Mouse (Mus musculus) neural tube, embryonic 15.5 days (tissue): ENCODE data around the gene Galnt9. TPM values are rescaled to one million over a fixed set of nuclear protein-coding genes. Genes with fewer than 3 reads are reported as not detected.
A peak's percentile ranks its signal among the peaks of the same experiment; 100 is the strongest.

Source experiments
- ATAC-seq: fragments of 200-750 bp; cut with Nextera tagmentation; 2 replicates; pipeline ENCODE4 v1.8.0; 2017; ENCODE audit warnings: mild to moderate bottlenecking, moderate TSS enrichment, moderate library complexity; ENCODE audit not compliant: low FRiP score
- H3K27ac ChIP-seq: fragments of 300-500 bp; sonication (generic); replicated peaks from 2 replicates; pipeline ENCODE4 v1.5.1; 2015; ENCODE audit warnings: mild to moderate bottlenecking, inconsistent platforms
- H3K27me3 ChIP-seq: fragments of 300-500 bp; sonication (generic); replicated peaks from 2 replicates; pipeline ENCODE4 v1.6.1; 2015; ENCODE audit warnings: inconsistent platforms
- H3K36me3 ChIP-seq: fragments of 300-500 bp; sonication (generic); 2 replicates; pipeline ENCODE4 v1.6.1; 2015; ENCODE audit warnings: inconsistent platforms
- H3K4me1 ChIP-seq: fragments of 300-500 bp; sonication (generic); 2 replicates; pipeline ENCODE4 v1.6.1; 2015; ENCODE audit warnings: inconsistent platforms
- H3K4me2 ChIP-seq: fragments of 300-500 bp; sonication (generic); 2 replicates; pipeline ENCODE4 v1.6.1; 2015; ENCODE audit warnings: inconsistent platforms, mild to moderate bottlenecking, moderate library complexity
- H3K4me3 ChIP-seq: fragments of 300-500 bp; sonication (generic); replicated peaks from 2 replicates; pipeline ENCODE4 v1.5.1; 2015; ENCODE audit warnings: mild to moderate bottlenecking, inconsistent platforms
- H3K9ac ChIP-seq: fragments of 300-500 bp; sonication (generic); replicated peaks from 2 replicates; pipeline ENCODE4 v1.6.1; 2015; ENCODE audit warnings: mild to moderate bottlenecking, inconsistent platforms
- H3K9me3 ChIP-seq: fragments of 300-500 bp; sonication (generic); replicated peaks from 2 replicates; pipeline ENCODE4 v1.6.1; 2016; ENCODE audit warnings: inconsistent platforms
- WGBS: fragments of 180-500 bp; shearing (Covaris S2); methylation state at CpG from one replicate; pipeline ENCODE4 v1.1.7; 2015; ENCODE audit warnings: mixed read lengths; 5-methylcytosine and 5-hydroxymethylcytosine counted together
- microRNA-seq: library from miRNA; unstranded; fragments of <30 nt; microRNA quantifications from one replicate; pipeline ENCODE4, GENCODE M21; 2017
- polyA plus RNA-seq: library from polyadenylated mRNA; unstranded; fragments of >200 nt; fragmentation: Nextera tagmentation; extraction: Ambion mirVana; gene quantifications from 2 replicates; pipeline ENCODE4 v1.2.1, GENCODE M21; 2015

Galnt9 gene
- polyA plus RNA-seq, 1 experiment from 2014 or later: 23.3 TPM

- peak overlapping the region; percentile 30; the same call in 1 of the 2 replicates for H3K4me2 ChIP-seq
Measured at GRCm38 (mm10) chr5:110639459-110639858, 95.3 kb downstream of the Galnt9 start.

GRCm38 (mm10) chr5:110646377-110646776 is 102.2 kb downstream of the Galnt9 start:
- Histone ChIP-seq H3K9me3 (no peaks in the 10 kb centered on the region), H3K4me3 (no peak overlapping the region), H3K27ac (no peak overlapping the region), H3K27me3 (no peaks in the 10 kb centered on the region), H3K9ac (no peak overlapping the region), H3K36me3 (peaks cover 59% of the 10 kb centered on the region), H3K4me2 (no peak overlapping the region), H3K4me1 (no peaks in the 10 kb centered on the region)
- no peak for ATAC-seq

More at GRCm38 (mm10) chr5:110639459-110639858, 95.3 kb downstream of the Galnt9 start:
- H3K9me3 ChIP-seq: no peaks in the 10 kb centered on the region
- no peak for ATAC-seq
- WGBS: 23% methylated on average over 12 of the region's 12 CpGs
- H3K9ac ChIP-seq: no peak overlapping the region
- H3K27ac ChIP-seq: no peak overlapping the region
- peaks cover 7% of the 10 kb centered on the region; the same call in 1 of the 2 replicates for H3K27me3 ChIP-seq
- no peaks in the 10 kb centered on the region for H3K36me3 ChIP-seq
- no peak overlapping the region for H3K4me3 ChIP-seq
- 0 out of 2 replicates have a peak, but pooled peaks cover 2% of the 10 kb centered on the region for H3K4me1 ChIP-seq

GRCm38 (mm10) chr5:110652719-110653648 is 108.8 kb downstream of the Galnt9 start, which contains the start of the genes Noc4l and Ddx51:
TSS of gene Noc4l (minus strand) at chr5:110653417.
TSS of gene Ddx51 (plus strand) at chr5:110653451.
- Histone ChIP-seq H3K9ac (peak within 1 kb of the TSS; percentile 76), H3K36me3 (peaks cover 72% of the 10 kb centered on the region), H3K4me2 (peak within 1 kb of the TSS; percentile 94), H3K4me1 (peaks cover 24% of the 10 kb centered on the region), H3K27ac (peak within 1 kb of the TSS; percentile 65), H3K27me3 (no peaks in the 10 kb centered on the region), H3K9me3 (no peaks in the 10 kb centered on the region), H3K4me3 (peak within 1 kb of the TSS; percentile 98)
- ATAC-seq: peak; percentile 87
- WGBS: 2% methylated on average over 91 of the region's 91 CpGs

DNA sequence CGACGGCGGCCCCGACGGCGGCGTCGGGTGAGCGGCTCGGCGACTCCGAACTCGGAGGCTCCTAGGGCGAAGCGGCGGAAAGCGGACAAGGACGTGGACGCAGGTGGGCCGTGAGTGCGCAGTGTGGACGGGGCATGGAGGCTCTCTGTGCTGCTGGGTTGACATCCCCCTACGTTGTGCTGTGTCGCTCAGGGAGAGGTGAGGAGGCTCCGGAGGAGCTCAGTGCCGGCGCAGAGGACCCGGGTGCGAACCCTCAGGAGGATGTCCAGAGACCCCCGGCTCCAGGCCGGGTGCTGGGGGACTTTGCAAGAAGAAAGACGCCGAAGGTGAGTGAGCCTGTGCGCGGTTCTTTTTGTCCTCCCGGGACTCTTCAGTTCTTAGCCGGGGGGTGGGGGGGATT is 109.5 kb downstream of the Galnt9 start:
- peaks cover 24% of the 10 kb centered on the region for H3K4me1 ChIP-seq
- peaks cover 72% of the 10 kb centered on the region for H3K36me3 ChIP-seq
- H3K27me3 ChIP-seq: no peaks in the 10 kb centered on the region
- no peak overlapping the region for H3K27ac ChIP-seq
- peak; percentile 37; the same call in 1 of the 2 replicates for ATAC-seq
- peak overlapping the region; percentile 76 for H3K9ac ChIP-seq
- H3K4me2 ChIP-seq: peak overlapping the region; percentile 94
- peak overlapping the region; percentile 98 for H3K4me3 ChIP-seq
- H3K9me3 ChIP-seq: no peaks in the 10 kb centered on the region
- under 1% methylated on average over 37 of the region's 37 CpGs for WGBS

DNA sequence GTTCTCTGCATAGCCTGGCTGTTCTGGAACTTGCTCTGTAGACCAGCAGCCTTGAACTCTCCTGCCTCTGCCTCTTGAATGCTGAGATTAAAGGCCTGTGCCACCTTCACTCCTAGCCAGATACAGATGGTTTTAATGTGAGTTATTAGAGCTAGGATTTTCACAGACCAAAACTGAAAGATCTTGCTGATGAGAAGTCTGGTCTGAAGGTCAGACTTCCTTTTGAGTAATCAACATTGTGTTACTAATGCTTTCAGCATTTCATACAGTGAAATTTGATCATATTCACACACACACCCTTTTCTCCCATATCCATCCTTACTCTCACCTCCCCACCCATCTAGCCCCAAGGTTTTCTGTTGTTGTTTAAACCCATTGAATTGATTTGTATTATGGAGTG is 115.5 kb downstream of the Galnt9 start:
- Histone ChIP-seq H3K27me3 (no peaks in the 10 kb centered on the region), H3K9me3 (no peaks in the 10 kb centered on the region), H3K27ac (no peak overlapping the region), H3K4me2 (no peak overlapping the region), H3K36me3 (peaks cover 87% of the 10 kb centered on the region), H3K9ac (no peak overlapping the region), H3K4me3 (no peak overlapping the region), H3K4me1 (peaks cover under 1% of the 10 kb centered on the region; the same call in 1 of the 2 replicates)
- ATAC-seq: no peak

DNA sequence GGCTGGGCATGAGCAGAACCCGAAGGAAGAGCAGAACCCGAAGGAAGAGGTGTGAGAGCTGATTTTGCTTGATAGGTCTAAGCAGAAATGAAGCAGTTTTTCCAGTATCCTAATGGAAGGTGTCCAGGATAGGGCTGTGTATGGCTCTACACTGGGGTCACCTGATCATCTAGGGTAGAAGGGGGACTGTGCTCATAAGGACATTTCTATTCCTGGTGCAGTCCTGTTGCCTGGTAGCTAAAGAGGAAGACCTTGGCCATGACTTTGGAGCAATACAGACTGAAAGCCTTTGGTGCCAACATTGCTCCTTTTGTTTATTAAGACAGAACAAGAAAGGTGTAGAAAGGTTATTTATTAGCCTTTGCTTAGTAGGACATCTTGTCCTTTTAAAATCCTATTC is 119.9 kb downstream of the Galnt9 start:
- Histone ChIP-seq H3K27me3 (no peaks in the 10 kb centered on the region), H3K4me2 (no peak overlapping the region), H3K9ac (no peak overlapping the region), H3K36me3 (peaks cover 87% of the 10 kb centered on the region), H3K4me3 (no peak overlapping the region), H3K9me3 (no peaks in the 10 kb centered on the region), H3K27ac (no peak overlapping the region), H3K4me1 (no peaks in the 10 kb centered on the region)
- no peak for ATAC-seq
- WGBS: 100% methylated on average over 2 of the region's 2 CpGs

DNA sequence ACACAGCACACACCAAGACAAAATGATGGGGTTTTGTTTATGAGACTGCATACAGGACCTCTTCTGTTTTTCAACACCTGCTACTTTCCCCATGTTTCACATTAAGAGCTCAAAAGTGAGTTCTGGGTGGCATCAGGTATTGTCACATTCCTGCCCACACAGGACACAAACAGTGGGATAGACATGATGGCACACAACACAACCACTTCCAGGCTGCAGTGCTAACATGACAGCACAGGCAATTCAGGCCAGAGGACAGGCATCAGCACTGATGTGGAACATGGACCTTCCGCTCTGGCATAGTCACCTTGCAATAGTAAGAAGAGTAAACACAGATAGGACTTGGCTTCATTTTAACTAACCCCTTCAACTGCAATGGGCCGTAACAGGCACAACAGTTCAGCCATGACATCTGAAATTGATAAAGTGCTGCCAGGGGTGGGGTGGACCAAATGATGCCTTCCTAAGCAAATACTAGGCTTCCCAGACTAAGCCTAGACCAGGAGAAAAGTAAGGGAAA is 120.7 kb downstream of the Galnt9 start:
- no peak overlapping the region for H3K4me2 ChIP-seq
- whole genome bisulfite sequencing: 92% methylated on average over 2 of the region's 2 CpGs
- H3K9me3 ChIP-seq: no peaks in the 10 kb centered on the region
- peaks cover 86% of the 10 kb centered on the region for H3K36me3 ChIP-seq
- no peak overlapping the region for H3K9ac ChIP-seq
- ATAC-seq: no peak
- H3K4me1 ChIP-seq: no peaks in the 10 kb centered on the region
- H3K27me3 ChIP-seq: no peaks in the 10 kb centered on the region
- H3K4me3 ChIP-seq: no peak overlapping the region
- H3K27ac ChIP-seq: no peak overlapping the region

- no peak overlapping the region for H3K27ac ChIP-seq
- no peak for ATAC-seq
- no peaks in the 10 kb centered on the region for H3K27me3 ChIP-seq
- no peaks in the 10 kb centered on the region for H3K9me3 ChIP-seq
- H3K4me1 ChIP-seq: no peaks in the 10 kb centered on the region
- H3K4me2 ChIP-seq: no peak overlapping the region
- H3K36me3 ChIP-seq: peaks cover 86% of the 10 kb centered on the region
- H3K4me3 ChIP-seq: no peak overlapping the region
- 52% methylated on average over 6 of the region's 6 CpGs for WGBS
- no peak overlapping the region for H3K9ac ChIP-seq
Measured at GRCm38 (mm10) chr5:110665486-110666121, 121.4 kb downstream of the Galnt9 start.

Small RNA genes lying within 50 kb of the gene (microRNA-seq; reads per million reads assigned to microRNA genes)
- gene Mir7026: 2.3 reads per million, percentile 6 among the genes with 10 or more reads in this experiment

Other genes starting within 250 kb of the Galnt9 start
- gene P2rx2, start 201.1 kb upstream of the Galnt9 start, polyA plus RNA-seq: 9.8 and 11.3 TPM in 2 replicates
- not detected in 2 replicates for gene Lrcol1, start 199.6 kb upstream of the Galnt9 start, polyA plus RNA-seq
- gene Fbrsl1, start 95.9 kb upstream of the Galnt9 start, polyA plus RNA-seq: 16.7 and 19.7 TPM in 2 replicates
- gene Noc4l, start 109.1 kb downstream of the Galnt9 start, polyA plus RNA-seq: 40.1 and 49.0 TPM in 2 replicates
- 17.5 and 18.3 TPM in 2 replicates for gene Ddx51, start 109.1 kb downstream of the Galnt9 start, polyA plus RNA-seq
- gene Ep400, start 226.4 kb downstream of the Galnt9 start, polyA plus RNA-seq: 44.0 and 49.7 TPM in 2 replicates
- gene Pus1, start 236.3 kb downstream of the Galnt9 start, polyA plus RNA-seq: 23.0 and 31.6 TPM in 2 replicates